Mouse (Mus musculus): Measurements from ENCODE around the gene Slc4a4.
"Not testable (repeated sequence)": the region's sequence is repeated elsewhere in the genome, so short reads cannot be mapped to it uniquely, and the experiment has no call there.

Slc4a4 gene

GRCm38 (mm10) chr5:89071957-89072356, 185.3 kb downstream of the Slc4a4 start:
- DNase-seq (ENCODE audit: low spot score in 2 of 2), result no peak

DNA sequence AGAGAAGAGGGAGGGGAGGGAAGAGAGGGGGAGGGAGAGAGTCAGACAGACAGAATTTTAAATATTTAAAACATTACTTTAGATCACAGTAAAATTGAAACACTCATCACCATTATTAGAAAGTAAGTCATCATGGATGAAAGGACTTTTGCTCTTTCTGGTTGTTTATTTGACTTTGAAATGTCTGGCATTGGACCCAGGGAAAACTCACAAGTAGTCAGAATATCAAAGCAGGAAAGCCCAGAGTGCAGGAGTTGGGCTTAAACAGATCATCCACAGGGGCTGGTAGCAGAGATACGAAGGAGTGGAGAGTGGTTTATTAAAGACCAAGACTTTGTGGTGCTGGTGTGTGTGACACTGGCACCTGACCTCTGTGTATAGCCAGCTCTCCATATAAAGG, 191.1 kb downstream of the Slc4a4 start:
- DNase-seq (ENCODE audit: low spot score in 2 of 2), result no peak

DNA sequence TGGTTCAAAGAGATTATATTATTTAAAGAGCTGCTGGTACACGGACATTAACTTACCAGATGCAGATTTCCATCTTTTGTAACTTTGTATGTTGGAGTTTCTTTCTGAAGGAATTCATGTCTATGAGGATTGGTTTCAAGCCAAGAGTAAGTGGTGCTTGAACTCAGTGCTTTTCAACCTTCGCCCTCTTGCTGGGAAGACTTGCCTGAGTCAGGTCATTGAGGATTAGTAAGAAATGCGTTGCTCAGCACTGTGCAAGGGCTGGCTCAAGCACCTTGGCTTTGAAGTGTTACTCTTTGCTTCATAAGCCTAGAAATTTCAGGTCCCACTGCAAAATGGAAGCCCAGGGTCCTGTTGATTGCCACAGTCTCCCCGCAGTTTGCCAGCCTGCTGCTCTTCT, 196.9 kb downstream of the Slc4a4 start:
- no peak for DNase-seq (ENCODE audit: low spot score in 2 of 2)

DNA sequence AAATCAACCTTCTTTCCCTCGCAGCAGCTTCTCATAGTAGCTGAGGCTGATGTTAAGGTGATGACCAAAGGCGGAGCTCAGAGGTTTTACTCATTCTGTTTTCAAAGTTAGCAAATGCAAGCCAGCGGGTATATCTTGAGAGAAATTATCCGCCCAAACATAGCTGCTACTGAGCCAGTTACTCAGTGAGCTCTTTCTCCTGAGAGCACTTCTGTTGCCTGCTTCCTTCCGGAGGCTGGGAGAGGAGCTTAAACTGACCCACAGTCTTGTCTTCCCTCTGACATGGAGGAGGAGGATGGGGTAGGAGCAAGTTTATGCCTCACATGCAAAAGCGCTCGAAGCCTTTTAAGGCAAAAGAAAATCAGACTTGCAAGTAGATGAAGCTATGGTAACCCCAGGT, 201.3 kb downstream of the Slc4a4 start:
- no peak for DNase-seq (ENCODE audit: low spot score in 2 of 2)

DNA sequence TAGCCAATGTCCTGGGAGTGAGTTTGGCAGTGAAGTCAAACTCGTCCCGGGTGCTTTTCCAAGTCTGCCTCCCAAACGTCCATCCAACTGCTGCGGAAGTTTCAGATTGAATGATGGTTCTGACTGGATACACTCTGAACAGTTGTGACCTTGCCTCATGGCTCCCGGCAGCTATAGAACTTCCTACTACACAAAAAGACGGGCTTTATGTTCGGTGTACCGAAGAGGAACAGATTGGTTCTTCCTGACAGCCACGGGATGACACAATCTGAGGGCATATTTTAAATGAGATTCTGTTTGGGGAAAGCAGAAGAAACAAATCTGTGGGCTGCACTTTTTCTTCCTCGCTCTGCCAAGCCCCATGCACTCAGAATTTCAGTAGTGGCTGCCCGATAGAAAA, 201.8 kb downstream of the Slc4a4 start:
- peak in 1 of 2 experiments; percentile 14 for DNase-seq (ENCODE audit: low spot score in 2 of 2)

GRCm38 (mm10) chr5:89090131-89090530, 203.5 kb downstream of the Slc4a4 start:
- no peak for DNase-seq (ENCODE audit: low spot score in 2 of 2)

- no peak for DNase-seq (ENCODE audit: low spot score in 2 of 2)
These were observed 209.8 kb downstream of the Slc4a4 start for GRCm38 (mm10) chr5:89096371-89096770.

DNA sequence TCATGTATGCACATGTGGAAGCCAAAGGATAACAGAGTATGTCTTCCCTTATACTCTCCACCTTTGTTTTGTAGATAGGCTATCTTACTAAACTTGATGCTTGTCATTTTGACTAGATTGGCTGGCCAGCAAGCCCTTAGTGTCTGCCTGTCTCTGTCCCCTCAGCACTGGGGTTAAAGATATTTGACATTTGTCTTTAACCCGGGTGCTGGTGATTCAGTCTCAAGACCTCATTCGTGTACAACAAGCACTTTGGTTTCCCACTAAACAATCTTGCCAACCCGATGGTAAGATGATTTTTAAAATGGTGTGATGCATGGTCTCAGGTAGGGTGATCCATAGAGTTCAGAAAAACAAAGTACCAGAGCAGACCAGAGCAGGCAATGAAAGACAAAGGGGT, 210.7 kb downstream of the Slc4a4 start:
- no peak for DNase-seq (ENCODE audit: low spot score in 2 of 2)

- no peak for DNase-seq (ENCODE audit: low spot score in 2 of 2)
These were observed 211.5 kb downstream of the Slc4a4 start for GRCm38 (mm10) chr5:89098121-89098520.

DNA sequence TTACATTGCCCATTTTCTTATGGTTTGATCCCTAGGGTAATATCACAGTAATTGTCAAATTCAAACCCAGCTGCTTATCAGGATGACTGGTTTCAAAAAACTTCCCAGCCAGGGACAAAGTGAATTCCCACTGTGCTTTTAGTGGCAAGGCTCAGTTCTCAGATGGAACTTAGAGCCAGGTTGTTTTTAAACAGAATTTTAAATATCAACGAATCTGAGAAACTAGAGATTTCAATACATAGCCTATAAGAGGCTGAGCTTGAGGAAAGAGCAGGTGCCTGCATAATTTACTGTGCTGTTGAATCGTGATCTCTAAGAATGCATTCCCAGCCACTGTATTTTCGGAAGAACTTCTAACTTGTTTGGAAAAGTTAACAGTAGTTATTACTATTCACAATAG, 213.3 kb downstream of the Slc4a4 start:
- DNase-seq (ENCODE audit: low spot score in 2 of 2), result no peak

DNA sequence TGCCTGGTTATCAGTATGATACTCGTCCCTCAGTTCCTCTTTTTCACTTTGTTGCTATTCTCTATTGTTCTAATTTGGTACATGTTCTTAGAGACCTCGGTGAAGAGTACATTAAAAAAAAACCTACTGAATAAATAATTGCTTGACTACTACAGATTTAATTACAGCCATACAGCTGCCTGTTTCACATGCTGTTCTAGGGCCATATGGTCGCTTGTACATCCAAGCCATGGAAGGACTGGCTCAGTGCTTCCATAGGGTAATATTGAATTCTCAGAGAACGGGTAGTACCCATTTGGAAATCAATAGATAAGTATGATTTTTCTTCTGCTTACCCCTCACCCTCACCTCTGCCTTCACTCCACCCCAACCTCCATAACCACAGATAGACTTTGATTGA, 215.9 kb downstream of the Slc4a4 start:
- no peak for DNase-seq (ENCODE audit: low spot score in 2 of 2)

- no peak for DNase-seq (ENCODE audit: low spot score in 2 of 2)
These were observed 218.7 kb downstream of the Slc4a4 start for GRCm38 (mm10) chr5:89105346-89105745.

- no peak for DNase-seq (ENCODE audit: low spot score in 2 of 2)
These were observed 219.6 kb downstream of the Slc4a4 start for GRCm38 (mm10) chr5:89106217-89106616.

- DNase-seq (ENCODE audit: low spot score in 2 of 2), result no peak
These were observed 222.2 kb downstream of the Slc4a4 start for GRCm38 (mm10) chr5:89108809-89109208.

GRCm38 (mm10) chr5:89109832-89110231, 223.2 kb downstream of the Slc4a4 start:
- DNase-seq (ENCODE audit: low spot score in 2 of 2), result no peak

DNA sequence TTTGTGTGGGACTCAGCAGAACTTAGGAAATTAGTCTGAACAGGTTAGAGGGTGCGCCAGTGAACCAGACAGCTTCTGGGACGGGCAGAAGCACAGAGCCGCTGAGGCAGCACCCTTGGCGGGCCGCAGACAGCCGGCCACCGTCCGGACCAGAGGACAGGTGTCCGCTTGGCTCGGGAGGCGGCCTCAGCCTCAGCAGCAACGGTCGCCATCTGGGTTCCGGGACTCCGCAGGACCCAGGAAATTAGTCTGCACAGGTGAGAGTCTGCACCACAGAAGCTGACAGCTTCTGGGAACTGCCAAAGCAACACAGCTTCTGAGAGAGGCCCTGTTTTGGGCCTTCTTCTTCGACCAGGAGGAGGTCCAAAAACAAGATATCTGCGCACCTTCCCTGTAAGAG, 225.4 kb downstream of the Slc4a4 start:
- not testable (repeated sequence) for DNase-seq (ENCODE audit: low spot score in 2 of 2)

- DNase-seq (ENCODE audit: low spot score in 2 of 2), result no peak
These were observed 234.3 kb downstream of the Slc4a4 start for GRCm38 (mm10) chr5:89120881-89121280.

DNA sequence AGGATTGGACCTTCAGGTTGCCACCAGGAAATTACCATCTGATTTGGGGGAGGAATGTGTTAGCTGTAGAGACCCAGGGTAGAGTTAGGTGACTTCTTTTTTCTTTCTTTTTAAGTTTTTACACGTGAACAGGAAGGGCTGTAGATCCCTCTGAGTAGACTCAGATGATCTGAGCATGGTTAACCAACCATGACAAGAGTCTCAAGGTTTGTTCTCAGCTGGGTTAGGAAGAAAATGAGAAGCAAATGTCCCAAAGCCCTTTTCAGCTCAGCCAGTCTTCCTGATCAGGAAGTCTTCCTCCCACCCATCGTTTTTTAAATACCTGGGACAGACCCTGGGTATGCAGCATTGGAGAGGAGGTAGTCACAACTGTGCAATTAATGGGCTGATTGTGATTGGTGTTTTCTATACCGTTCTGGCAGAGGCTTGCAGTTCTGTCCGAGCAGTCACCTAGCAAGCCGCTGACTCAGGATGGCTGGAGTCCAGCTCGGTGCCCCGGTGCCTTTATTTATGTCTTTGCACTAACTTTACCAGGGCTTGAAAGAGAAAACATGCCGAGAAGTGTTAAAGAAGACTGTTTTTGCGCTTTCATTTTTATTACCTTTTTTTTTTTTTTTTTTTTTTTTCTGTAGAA, 236.8 kb downstream of the Slc4a4 start:
- DNase-seq (ENCODE audit: low spot score in 2 of 2), result no peak

- DNase-seq (ENCODE audit: low spot score in 2 of 2), result no peak
These were observed 241.6 kb downstream of the Slc4a4 start for GRCm38 (mm10) chr5:89128210-89128609.

GRCm38 (mm10) chr5:89135776-89136175, 249.2 kb downstream of the Slc4a4 start:
- DNase-seq (ENCODE audit: low spot score in 2 of 2), result peak in 1 of 2 experiments; percentile 19

DNA sequence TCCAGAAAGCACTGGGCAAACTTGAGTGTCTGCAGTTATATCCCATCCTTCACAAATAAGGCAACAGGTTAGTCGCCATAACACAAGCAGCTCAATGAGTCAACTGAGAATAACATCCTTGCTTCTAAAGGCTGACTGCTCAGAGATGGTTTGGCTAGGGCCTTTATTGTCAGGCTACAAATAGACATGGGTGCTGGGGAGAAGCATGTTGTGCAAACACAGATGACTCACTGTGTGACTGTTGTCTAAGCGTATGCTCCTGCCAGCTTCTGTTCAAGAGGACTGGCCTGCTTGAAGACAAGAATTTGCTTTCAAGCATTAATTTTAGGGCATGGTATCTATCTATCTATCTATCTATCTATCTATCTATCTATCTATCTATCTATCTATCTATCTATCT, 253.5 kb downstream of the Slc4a4 start:
- DNase-seq (ENCODE audit: low spot score in 2 of 2), result no peak

GRCm38 (mm10) chr5:89141761-89142160, 255.1 kb downstream of the Slc4a4 start:
- DNase-seq (ENCODE audit: low spot score in 2 of 2), result no peak

GRCm38 (mm10) chr5:89146276-89146675, 259.7 kb downstream of the Slc4a4 start:
- DNase-seq (ENCODE audit: low spot score in 2 of 2), result no peak

GRCm38 (mm10) chr5:89147282-89147790, 260.7 kb downstream of the Slc4a4 start:
- DNase-seq (ENCODE audit: low spot score in 2 of 2), result no peak
